14 mouse cellular contexts compared by ENCODE assay signal in the genomic region with DNA sequence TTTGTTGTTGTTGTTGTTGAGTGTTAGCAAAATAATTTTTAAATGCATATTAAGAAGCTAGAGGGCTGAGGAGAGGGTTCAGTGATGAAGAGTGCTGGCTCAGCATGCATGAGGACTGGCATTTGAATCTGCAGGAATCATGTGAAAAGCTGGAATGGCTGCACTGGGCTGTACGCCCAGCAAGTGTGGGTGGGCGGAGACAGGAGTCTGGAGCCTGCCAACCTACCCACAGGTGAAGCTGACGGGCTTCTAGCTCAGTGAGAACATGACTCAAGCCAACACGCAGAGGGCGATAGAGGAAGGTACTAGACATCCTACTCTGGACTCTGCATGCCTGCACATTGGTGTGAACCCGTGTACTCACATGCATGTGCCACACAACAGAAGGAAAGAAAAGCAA. TPM values are rescaled to one million over a fixed set of nuclear protein-coding genes. Genes with fewer than 3 reads are reported as not detected.
DNase-seq lines count a peak whose midpoint lies in the region; ATAC-seq and TF ChIP-seq lines count a peak whose summit lies in the region.
"Had no signal": no experiment of that assay in that cellular context is flagged by ENCODE, and none has a peak within 500 bp of the region (broad histone marks: within the 10 kb centered on the region; RNA-seq: fewer than 3 reads in every experiment).

No protein-coding gene starts in this region.

- H3K4me2 ChIP-seq in kidney, embryonic 14.5 days (replicated peaks; ENCODE audit: low read depth, low read length), result no peak overlapping the region
- H3K4me2 ChIP-seq: heart, embryonic 15.5 days had no signal

- no peak for ATAC-seq in kidney, embryonic 14.5 days (ENCODE audit: low FRiP score, low TSS enrichment)

- no peak for TF ChIP-seq CTCF in kidney, adult 2 months (conservative IDR thresholded peaks at IDR 0.05; ENCODE audit: insufficient read depth, insufficient read length, low read depth, low read length)
- TF ChIP-seq CTCF in brain, embryonic 14.5 days (IDR thresholded peaks at IDR 0.05; ENCODE audit: borderline replicate concordance, extremely low read depth, insufficient read depth, insufficient read length), result no peak

- no peaks in the 10 kb centered on the region for H3K4me1 ChIP-seq in kidney, adult 2 months (ENCODE audit: control insufficient read depth, insufficient read depth, low read length)
- no peaks in the 10 kb centered on the region for H3K4me1 ChIP-seq in kidney, embryonic 14.5 days (ENCODE audit: control insufficient read depth, insufficient read depth, low read length)
- H3K4me1 ChIP-seq: heart, embryonic 15.5 days; limb, embryonic 10.5 days; megakaryocyte, embryonic 14.5 days had no signal

- 47% methylated on average over 6 of the region's 6 CpGs for WGBS in kidney, adult 2 months
- 82% methylated on average over 6 of the region's 6 CpGs for WGBS in kidney, embryonic 14.5 days

- H3K27ac ChIP-seq in kidney, adult 2 months (ENCODE audit: insufficient read depth, low read depth, low read length), result no peak overlapping the region
- no peak overlapping the region for H3K27ac ChIP-seq in kidney, embryonic 14.5 days (ENCODE audit: low read depth, low read length)
- H3K27ac ChIP-seq: heart, embryonic 15.5 days; limb, embryonic 10.5 days had no signal

- peak; percentile 79 to 87 for DNase-seq in cerebellum, postnatal 10 days
- DNase-seq in cerebellum, postnatal 4 days (ENCODE audit: low spot score in 2 of 2), result no peak
- peak; percentile 78 for DNase-seq in kidney, adult 2 months
- DNase-seq in brain, embryonic 14.5 days (ENCODE audit: low read depth), result peak; percentile 34
- peak; percentile 45 to 46 for DNase-seq in left cerebral cortex, postnatal 14 days (ENCODE audit: low spot score in 2 of 2)
- no peak for DNase-seq in adrenal gland, postnatal 36 days
- DNase-seq in lung, adult 18-20 months, result no peak
- DNase-seq: gastrocnemius, postnatal 14 days; thymus, postnatal 4 days had no signal

- H3K36me3 ChIP-seq in kidney, adult 2 months (ENCODE audit: control insufficient read depth, insufficient read depth, low read length), result no peaks in the 10 kb centered on the region
- H3K36me3 ChIP-seq in kidney, embryonic 14.5 days (ENCODE audit: control insufficient read depth, insufficient read depth, low read length), result no peaks in the 10 kb centered on the region
- H3K36me3 ChIP-seq: heart, embryonic 15.5 days; limb, embryonic 10.5 days had no signal

- H3K4me3 ChIP-seq in kidney, adult 2 months (ENCODE audit: insufficient read depth, low read depth, low read length), result no peak overlapping the region
- no peak overlapping the region for H3K4me3 ChIP-seq in kidney, embryonic 14.5 days (ENCODE audit: low read length)
- H3K4me3 ChIP-seq: heart, embryonic 15.5 days; limb, embryonic 10.5 days; megakaryocyte, embryonic 14.5 days; myocyte had no signal

- intact Hi-C loops in left cerebral cortex, postnatal 14 days (cut with DNase I), result no loop called here

- no peak for TF ChIP-seq POLR2A in kidney, adult 2 months (IDR thresholded peaks at IDR 0.05; ENCODE audit: low read depth, low read length)
- no peak for TF ChIP-seq POLR2A in brain, embryonic 14.5 days (IDR thresholded peaks at IDR 0.05; ENCODE audit: borderline replicate concordance, extremely low read depth, insufficient read depth, insufficient read length, poor library complexity, severe bottlenecking)

- no peak overlapping the region for H3K9ac ChIP-seq in kidney, embryonic 14.5 days (ENCODE audit: low read depth, low read length)
- H3K9ac ChIP-seq: heart, embryonic 15.5 days had no signal

- no peaks in the 10 kb centered on the region for H3K27me3 ChIP-seq in kidney, adult 2 months (replicated peaks; ENCODE audit: control insufficient read depth, insufficient read depth, low read length)
- no peaks in the 10 kb centered on the region for H3K27me3 ChIP-seq in kidney, embryonic 14.5 days (ENCODE audit: control insufficient read depth, insufficient read depth, low read length)
- H3K27me3 ChIP-seq: heart, embryonic 15.5 days; megakaryocyte, embryonic 14.5 days had no signal

- H3K9me3 ChIP-seq in kidney, embryonic 14.5 days (ENCODE audit: control insufficient read depth, low read length), result no peaks in the 10 kb centered on the region
- H3K9me3 ChIP-seq: heart, embryonic 15.5 days; limb, embryonic 10.5 days; megakaryocyte, embryonic 14.5 days had no signal

RNA-seq across cellular contexts. Expression of a gene that starts 41.2 kb away (rescaled TPM):
- 0.64 and 2.4 TPM in 2 replicates for polyA plus RNA-seq in kidney, adult 2 months (2012; rRNA removed)
- polyA plus RNA-seq in kidney, embryonic 14.5 days (2014; fragmentation: Nextera tagmentation; extraction: Ambion mirVana), result 0.19 and 0.20 TPM in 2 replicates
- 0.06 and 0.16 TPM in 2 replicates for polyA plus RNA-seq in brain, embryonic 14.5 days (2012; rRNA removed)
- total RNA-seq in left cerebral cortex, postnatal 14 days (2021), result under 1 TPM; 0.27 to 0.37 TPM
- under 1 TPM; 0.33 to 0.53 TPM for total RNA-seq in adrenal gland, postnatal 36 days (2021)

Comparison
In these comparisons a context has a peak if more than half of its experiments do, and no peak if none do; other contexts are left out.
1. DNase-seq: peak in cerebellum, postnatal 10 days (2 of 2), kidney, adult 2 months (single experiment), brain, embryonic 14.5 days (single experiment) and left cerebral cortex, postnatal 14 days (2 of 2); none in cerebellum, postnatal 4 days (0 of 2), adrenal gland, postnatal 36 days (0 of 2) and lung, adult 18-20 months (0 of 2).